Mouse (Mus musculus): ENCODE measurements at regions not wholly inside any gene's neighbourhood (a gene's known extent, or its start where the extent isn't known, plus 50 kb on each side); places are given as distances from the start of the nearest gene placed in this dataset.
A peak's percentile ranks its signal among the peaks of the same experiment; 100 is the strongest.

DNA sequence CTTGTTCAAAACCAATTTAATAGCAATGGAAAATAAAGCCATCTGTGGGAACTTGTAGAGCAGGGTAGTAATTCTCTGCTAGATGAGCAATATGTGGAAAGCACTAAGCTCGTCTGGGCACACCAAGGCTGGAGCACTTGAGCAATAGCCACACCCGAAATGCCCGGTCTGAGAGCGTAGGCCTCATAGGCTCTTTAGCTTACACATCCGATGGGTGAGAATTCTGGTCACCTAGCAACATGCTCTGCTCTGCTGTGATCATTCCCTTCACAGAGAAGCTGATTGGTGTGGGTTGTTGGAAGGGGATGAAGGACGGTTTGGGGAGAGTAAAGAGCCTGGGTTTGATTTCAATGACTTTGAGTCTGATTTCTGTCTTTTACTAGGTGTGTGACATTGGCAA lies 143.8 kb upstream of the Hs3st2 start:
- no peaks in the 10 kb centered on the region for H3K4me1 ChIP-seq (ENCODE audit: control insufficient read depth, insufficient read depth, insufficient read length, low read length)
- H3K27ac ChIP-seq (ENCODE audit: insufficient read depth, low read depth, low read length), result no peak overlapping the region
- no peak for TF ChIP-seq POLR2A (IDR thresholded peaks at IDR 0.05; ENCODE audit: low read depth, low read length)
- no peak overlapping the region for H3K4me3 ChIP-seq (ENCODE audit: low read depth, low read length)
- H3K27me3 ChIP-seq (ENCODE audit: control insufficient read depth, insufficient read depth, low read length), result no peaks in the 10 kb centered on the region
- WGBS, result 59% methylated on average over 6 of the region's 6 CpGs
- no peaks in the 10 kb centered on the region for H3K36me3 ChIP-seq (ENCODE audit: control insufficient read depth, insufficient read depth, low read length)

DNA sequence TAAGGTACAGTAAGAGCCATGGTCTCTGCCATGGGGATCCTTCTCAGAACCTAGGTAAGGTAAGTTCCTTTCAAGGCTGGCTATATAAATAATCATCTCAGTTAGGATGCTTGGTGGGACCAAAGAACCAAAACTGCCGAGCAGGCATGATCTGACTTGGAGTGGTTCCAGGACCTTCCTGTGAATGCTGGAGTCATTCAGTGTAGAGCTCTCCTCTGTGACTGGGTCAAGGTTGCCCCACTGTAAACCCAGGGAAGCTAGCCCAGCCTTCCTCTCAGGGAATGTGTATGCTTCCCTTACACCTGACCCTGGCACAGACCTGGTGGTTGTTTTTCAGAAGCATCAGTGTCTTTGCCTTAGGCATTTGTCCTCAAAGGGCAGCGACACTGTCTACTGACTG lies 134.2 kb upstream of the Hs3st2 start:
- H3K36me3 ChIP-seq (ENCODE audit: control insufficient read depth, insufficient read depth, low read length), result no peaks in the 10 kb centered on the region
- no peak overlapping the region for H3K4me3 ChIP-seq (ENCODE audit: low read depth, low read length)
- no peaks in the 10 kb centered on the region for H3K27me3 ChIP-seq (ENCODE audit: control insufficient read depth, insufficient read depth, low read length)
- H3K27ac ChIP-seq (ENCODE audit: insufficient read depth, low read depth, low read length), result no peak overlapping the region
- 71% methylated on average over 2 of the region's 2 CpGs for WGBS
- TF ChIP-seq POLR2A (IDR thresholded peaks at IDR 0.05; ENCODE audit: low read depth, low read length) (no peak), CTCF (IDR thresholded peaks at IDR 0.05; ENCODE audit: extremely low read depth, insufficient read length, insufficient replicate concordance, low read depth, low read length) (no peak)
- H3K4me1 ChIP-seq (ENCODE audit: control insufficient read depth, insufficient read depth, insufficient read length, low read length), result no peaks in the 10 kb centered on the region

DNA sequence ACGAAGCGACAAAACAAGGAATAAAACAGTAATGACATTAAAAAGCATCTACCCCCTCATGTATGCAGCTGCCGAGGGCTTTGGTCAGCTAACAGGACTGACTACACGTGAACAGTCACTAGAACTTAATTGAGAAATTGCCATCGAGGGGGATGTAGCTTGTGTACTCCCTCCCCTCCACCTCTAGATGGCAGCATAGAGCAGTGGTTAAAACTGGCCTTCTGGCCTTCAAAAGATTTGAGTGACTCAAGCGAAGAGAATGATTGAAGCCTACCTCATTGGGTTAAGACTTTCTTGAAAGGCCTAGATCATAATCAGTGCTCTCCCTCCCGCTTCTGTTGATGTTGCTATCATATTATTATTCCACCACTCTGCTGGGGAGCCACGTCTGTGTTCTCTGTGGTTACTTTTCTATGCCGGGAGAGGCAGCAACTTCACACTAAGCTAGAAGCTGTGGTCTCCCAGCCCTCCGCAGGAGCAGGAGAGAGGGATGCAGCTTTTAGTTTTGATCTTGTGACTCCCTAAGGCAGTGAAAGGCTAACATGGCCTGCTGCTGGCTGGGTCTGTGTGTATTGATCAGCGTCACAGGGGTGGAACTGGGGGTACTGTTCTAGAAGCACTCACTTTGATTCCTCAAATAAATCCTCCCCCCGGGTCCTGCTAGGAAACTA lies 132.7 kb upstream of the Hs3st2 start:
- no peaks in the 10 kb centered on the region for H3K4me1 ChIP-seq (ENCODE audit: control insufficient read depth, insufficient read depth, insufficient read length, low read length)
- H3K36me3 ChIP-seq (ENCODE audit: control insufficient read depth, insufficient read depth, low read length), result no peaks in the 10 kb centered on the region
- WGBS, result 45% methylated on average over 12 of the region's 12 CpGs
- TF ChIP-seq CTCF (IDR thresholded peaks at IDR 0.05; ENCODE audit: extremely low read depth, insufficient read length, insufficient replicate concordance, low read depth, low read length), result peak; percentile 43; the same call in 1 of the 2 replicates
- no peak for TF ChIP-seq POLR2A (IDR thresholded peaks at IDR 0.05; ENCODE audit: low read depth, low read length)
- H3K4me3 ChIP-seq (ENCODE audit: low read depth, low read length), result no peak overlapping the region
- H3K27ac ChIP-seq (ENCODE audit: insufficient read depth, low read depth, low read length), result no peak overlapping the region
- H3K27me3 ChIP-seq (ENCODE audit: control insufficient read depth, insufficient read depth, low read length), result no peaks in the 10 kb centered on the region

DNA sequence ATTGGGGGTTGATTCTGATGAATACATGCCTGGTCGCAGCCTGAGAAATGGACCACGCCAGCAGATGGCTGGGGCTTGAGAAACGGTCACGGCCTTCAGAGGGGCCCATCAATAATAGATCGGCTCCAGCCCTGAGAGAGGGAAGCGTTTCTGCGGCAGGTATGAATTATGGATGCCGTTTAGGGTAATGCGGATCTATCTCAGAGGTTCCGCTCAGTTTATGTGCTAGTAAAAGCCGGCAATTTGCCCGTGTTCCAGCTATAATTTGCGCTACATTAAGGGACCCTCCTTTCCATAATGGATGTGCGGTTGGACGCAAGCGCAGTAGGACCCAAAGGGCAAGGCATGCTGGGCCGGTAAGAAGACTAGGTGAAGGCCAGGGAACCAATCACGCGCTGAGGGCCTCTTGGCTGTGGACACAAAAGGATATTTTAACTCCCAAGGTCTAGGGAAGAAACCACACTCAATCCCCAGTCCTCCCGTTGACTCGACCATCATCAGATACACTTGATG lies 132.1 kb upstream of the Hs3st2 start:
- H3K4me1 ChIP-seq (ENCODE audit: control insufficient read depth, insufficient read depth, insufficient read length, low read length), result no peaks in the 10 kb centered on the region
- H3K4me3 ChIP-seq (ENCODE audit: low read depth, low read length), result no peak overlapping the region
- WGBS, result 89% methylated on average over 21 of the region's 21 CpGs

DNA sequence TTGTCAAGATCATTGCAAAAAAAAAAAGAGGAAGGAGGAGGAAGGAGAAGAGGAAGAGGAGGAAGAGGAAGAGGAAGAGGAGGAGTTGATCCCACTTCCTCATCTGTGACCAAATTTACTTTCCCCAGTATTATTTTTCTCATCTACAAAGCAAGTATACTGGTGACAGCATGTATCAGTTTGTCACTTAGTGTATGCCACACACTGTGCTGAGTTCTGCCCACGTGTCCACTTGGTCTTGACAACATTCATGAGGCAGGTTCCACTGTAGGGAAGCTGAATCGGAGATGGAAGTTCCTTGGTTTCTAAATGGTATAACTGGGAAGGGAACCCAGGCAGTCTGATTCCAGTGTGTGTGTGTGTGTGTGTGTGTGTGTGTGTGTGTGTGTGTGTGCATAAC lies 122.3 kb upstream of the Hs3st2 start:
- H3K27ac ChIP-seq (ENCODE audit: insufficient read depth, low read depth, low read length), result no peak overlapping the region
- H3K27me3 ChIP-seq (ENCODE audit: control insufficient read depth, insufficient read depth, low read length), result no peaks in the 10 kb centered on the region
- no peak for TF ChIP-seq POLR2A (IDR thresholded peaks at IDR 0.05; ENCODE audit: low read depth, low read length)
- no peak for TF ChIP-seq CTCF (IDR thresholded peaks at IDR 0.05; ENCODE audit: extremely low read depth, insufficient read length, insufficient replicate concordance, low read depth, low read length)
- no peaks in the 10 kb centered on the region for H3K36me3 ChIP-seq (ENCODE audit: control insufficient read depth, insufficient read depth, low read length)
- H3K4me3 ChIP-seq (ENCODE audit: low read depth, low read length), result no peak overlapping the region
- no peaks in the 10 kb centered on the region for H3K4me1 ChIP-seq (ENCODE audit: control insufficient read depth, insufficient read depth, insufficient read length, low read length)
- WGBS, result 74% methylated on average over 2 of the region's 2 CpGs

More for the DNA sequence above, 132.1 kb upstream of the Hs3st2 start:
- no peaks in the 10 kb centered on the region for H3K27me3 ChIP-seq (ENCODE audit: control insufficient read depth, insufficient read depth, low read length)
- no peak overlapping the region for H3K27ac ChIP-seq (ENCODE audit: insufficient read depth, low read depth, low read length)
- TF ChIP-seq POLR2A (IDR thresholded peaks at IDR 0.05; ENCODE audit: low read depth, low read length), result no peak
- TF ChIP-seq CTCF (IDR thresholded peaks at IDR 0.05; ENCODE audit: extremely low read depth, insufficient read length, insufficient replicate concordance, low read depth, low read length), result no peak
- H3K36me3 ChIP-seq (ENCODE audit: control insufficient read depth, insufficient read depth, low read length), result no peaks in the 10 kb centered on the region

DNA sequence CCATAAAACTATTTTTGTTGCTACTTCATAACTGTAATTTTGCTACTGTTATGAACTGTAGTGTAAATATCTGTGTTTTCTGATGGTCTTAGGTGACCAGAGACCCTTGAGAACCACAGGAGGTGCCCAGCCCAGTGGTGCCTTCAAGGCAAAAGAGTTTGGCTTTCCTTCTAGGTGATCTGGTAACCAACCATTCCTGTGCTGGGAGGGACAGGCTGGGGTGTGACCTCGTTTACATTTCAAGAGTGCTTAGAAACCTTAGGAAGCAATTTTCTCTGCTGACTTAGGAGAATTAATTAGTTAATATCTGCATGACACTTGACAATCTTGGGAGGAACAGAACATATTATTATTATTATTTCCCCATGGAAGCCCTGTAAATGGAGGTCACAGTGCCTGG lies 111.1 kb upstream of the Hs3st2 start:
- no peak overlapping the region for H3K4me3 ChIP-seq (ENCODE audit: low read depth, low read length)
- no peaks in the 10 kb centered on the region for H3K27me3 ChIP-seq (ENCODE audit: control insufficient read depth, insufficient read depth, low read length)
- H3K4me1 ChIP-seq (ENCODE audit: control insufficient read depth, insufficient read depth, insufficient read length, low read length), result no peaks in the 10 kb centered on the region
- no peaks in the 10 kb centered on the region for H3K36me3 ChIP-seq (ENCODE audit: control insufficient read depth, insufficient read depth, low read length)
- no peak overlapping the region for H3K27ac ChIP-seq (ENCODE audit: insufficient read depth, low read depth, low read length)
- TF ChIP-seq POLR2A (IDR thresholded peaks at IDR 0.05; ENCODE audit: low read depth, low read length) (no peak), CTCF (IDR thresholded peaks at IDR 0.05; ENCODE audit: extremely low read depth, insufficient read length, insufficient replicate concordance, low read depth, low read length) (no peak)
- 20% methylated on average over 1 of the region's 1 CpGs for WGBS

DNA sequence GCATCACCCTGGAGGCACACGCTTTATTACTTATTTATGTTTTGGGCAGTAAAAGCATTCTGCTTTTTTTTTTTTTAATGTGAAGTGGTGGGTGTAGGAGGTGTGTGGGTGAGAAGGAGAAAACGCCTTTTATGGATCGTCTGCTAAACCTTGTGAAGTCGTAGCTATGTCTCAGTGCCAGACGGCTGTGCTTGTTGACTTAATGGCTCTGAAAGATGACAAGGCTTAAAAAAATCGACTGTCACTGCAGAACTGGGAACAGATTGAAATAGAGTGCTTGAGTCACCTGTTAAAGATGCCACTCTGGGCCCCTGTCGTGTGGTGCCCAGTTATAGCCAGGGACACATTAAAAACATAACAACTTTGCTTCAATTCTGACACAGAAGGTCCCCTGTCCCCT lies 109.5 kb upstream of the Hs3st2 start:
- no peaks in the 10 kb centered on the region for H3K4me1 ChIP-seq (ENCODE audit: control insufficient read depth, insufficient read depth, insufficient read length, low read length)
- WGBS, result 39% methylated on average over 7 of the region's 7 CpGs
- no peak for TF ChIP-seq CTCF (IDR thresholded peaks at IDR 0.05; ENCODE audit: extremely low read depth, insufficient read length, insufficient replicate concordance, low read depth, low read length)
- no peak for TF ChIP-seq POLR2A (IDR thresholded peaks at IDR 0.05; ENCODE audit: low read depth, low read length)

More for the DNA sequence above, 109.5 kb upstream of the Hs3st2 start:
- Histone ChIP-seq H3K27me3 (ENCODE audit: control insufficient read depth, insufficient read depth, low read length) (no peaks in the 10 kb centered on the region), H3K36me3 (ENCODE audit: control insufficient read depth, insufficient read depth, low read length) (no peaks in the 10 kb centered on the region), H3K4me3 (ENCODE audit: low read depth, low read length) (no peak overlapping the region), H3K27ac (ENCODE audit: insufficient read depth, low read depth, low read length) (no peak overlapping the region)

Data from small intestine, adult 2 months (tissue).